In the genomic region with DNA sequence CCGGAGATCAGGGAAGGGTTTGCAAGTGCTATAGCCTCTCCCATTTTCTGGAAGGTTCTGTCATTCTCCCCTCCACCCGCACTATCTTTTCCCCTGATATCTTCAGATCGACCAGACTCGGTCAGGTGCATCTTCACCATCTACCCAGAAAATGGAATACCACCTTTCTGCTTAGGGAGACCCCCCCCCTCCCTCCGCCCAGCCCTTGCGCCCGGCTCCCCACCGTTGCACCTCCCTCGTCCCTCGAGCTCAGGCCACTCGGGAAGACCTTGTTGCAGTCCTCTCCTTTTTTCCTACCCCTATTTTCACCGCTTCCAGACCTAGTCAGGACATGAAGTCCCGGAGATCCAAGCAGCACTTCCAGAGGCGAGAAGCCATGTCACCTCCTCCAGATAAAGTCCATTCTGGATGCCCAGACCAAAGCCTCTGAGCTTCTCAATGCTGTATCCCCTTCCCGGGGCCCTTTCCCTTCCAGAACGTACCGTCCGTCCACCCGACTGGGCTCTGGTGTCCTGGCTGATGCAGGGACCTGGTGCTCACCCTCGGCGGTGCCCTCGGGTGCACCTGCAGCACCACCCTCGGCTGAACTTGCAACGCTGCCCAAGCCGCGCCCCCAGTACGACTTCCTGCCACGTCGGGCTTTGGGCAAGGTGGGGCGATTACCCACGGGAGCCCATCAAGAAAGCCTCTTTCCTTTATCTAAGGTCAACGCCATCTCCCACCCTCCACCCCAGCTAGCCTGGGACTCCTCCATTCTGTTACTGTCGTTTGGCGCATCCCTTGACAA, we compare ENCODE assay signal across 8 mouse cellular contexts. TPM values are rescaled to one million over a fixed set of nuclear protein-coding genes. Genes with fewer than 3 reads are reported as not detected.
DNase-seq lines count a peak whose midpoint lies in the region; ATAC-seq and TF ChIP-seq lines count a peak whose summit lies in the region.

Gene Slc35c1 (minus strand): TSS at position 618 of the 787 bp plus-strand sequence.

- H3K36me3 ChIP-seq in E14TG2a.4 (ENCODE audit: insufficient read depth, low read length): peaks cover 14% of the 10 kb centered on the region
- H3K36me3 ChIP-seq in forebrain, embryonic 12.5 days (replicated peaks): no peaks in the 10 kb centered on the region
- H3K36me3 ChIP-seq in hindbrain, embryonic 13.5 days: no peaks in the 10 kb centered on the region
- H3K36me3 ChIP-seq in macrophage (ENCODE audit: inconsistent target): no peaks in the 10 kb centered on the region

- H3K27ac ChIP-seq in forebrain, embryonic 12.5 days: no peak within 1 kb of the TSS
- peak within 1 kb of the TSS; percentile 74 for H3K27ac ChIP-seq in hindbrain, embryonic 13.5 days
- peak within 1 kb of the TSS; percentile 87 for H3K27ac ChIP-seq in macrophage

- H3K9me3 ChIP-seq in E14TG2a.4 (ENCODE audit: low read length): no peaks in the 10 kb centered on the region
- H3K9me3 ChIP-seq in forebrain, embryonic 12.5 days: no peaks in the 10 kb centered on the region
- H3K9me3 ChIP-seq in hindbrain, embryonic 13.5 days: no peaks in the 10 kb centered on the region

- H3K9ac ChIP-seq in forebrain, embryonic 12.5 days: peak within 1 kb of the TSS; percentile 61
- H3K9ac ChIP-seq in hindbrain, embryonic 13.5 days: peak within 1 kb of the TSS; percentile 80

- H3K4me3 ChIP-seq in E14TG2a.4 (replicated peaks; ENCODE audit: low read length) (peak within 1 kb of the TSS; percentile 87), macrophage (ENCODE audit: inconsistent target) (peak within 1 kb of the TSS; percentile 77)
- peak within 1 kb of the TSS; percentile 75 for H3K4me3 ChIP-seq in forebrain, embryonic 12.5 days (replicated peaks)
- peak within 1 kb of the TSS; percentile 67 for H3K4me3 ChIP-seq in hindbrain, embryonic 13.5 days

- H3K79me2 ChIP-seq in macrophage (ENCODE audit: inconsistent target): peaks cover 41% of the 10 kb centered on the region

- 2% methylated on average over 34 of the region's 34 CpGs for WGBS in forebrain, embryonic 12.5 days
- under 1% methylated on average over 34 of the region's 34 CpGs for WGBS in hindbrain, embryonic 13.5 days
- 7% methylated on average over 30 of the region's 34 CpGs for WGBS in macrophage (ENCODE audit: missing documents)

- ATAC-seq in forebrain, embryonic 12.5 days (ENCODE audit: low FRiP score): peak; percentile 30; the same call in 1 of the 2 replicates
- ATAC-seq in hindbrain, embryonic 13.5 days (ENCODE audit: low FRiP score): peak; percentile 41; the same call in 1 of the 2 replicates

- peak within 1 kb of the TSS; percentile 74 for H3K4me2 ChIP-seq in forebrain, embryonic 12.5 days
- H3K4me2 ChIP-seq in hindbrain, embryonic 13.5 days: peak within 1 kb of the TSS; percentile 96

- no peak for DNase-seq in adrenal gland, adult 8-10 months
- peak in 1 of 2 experiments; percentile 40 for DNase-seq in left cerebral cortex, postnatal 10 days (ENCODE audit: extremely low spot score in 1 of 2, low spot score in 2 of 2)
- peak; percentile 80 to 82 for DNase-seq in spleen, postnatal 36 days (ENCODE audit: low spot score in 2 of 2)
- no peak for DNase-seq in ovary, postnatal 10 days (ENCODE audit: low spot score)

- peaks cover 48% of the 10 kb centered on the region for H3K4me1 ChIP-seq in E14TG2a.4 (replicated peaks; ENCODE audit: low read depth, low read length)
- H3K4me1 ChIP-seq in forebrain, embryonic 12.5 days: peaks cover 42% of the 10 kb centered on the region
- H3K4me1 ChIP-seq in hindbrain, embryonic 13.5 days (replicated peaks): peaks cover 49% of the 10 kb centered on the region

- H3K27me3 ChIP-seq in E14TG2a.4 (ENCODE audit: insufficient read depth, low read length): peaks cover 59% of the 10 kb centered on the region
- H3K27me3 ChIP-seq in forebrain, embryonic 12.5 days: peaks cover 30% of the 10 kb centered on the region
- peaks cover 29% of the 10 kb centered on the region for H3K27me3 ChIP-seq in hindbrain, embryonic 13.5 days

- intact Hi-C loops in left cerebral cortex, postnatal 10 days (cut with DNase I): no loop called here

- TF ChIP-seq CTCF in E14TG2a.4 (conservative IDR thresholded peaks at IDR 0.05; ENCODE audit: low read length): no peak

RNA-seq across cellular contexts. Expression of gene Slc35c1, which starts in this region (rescaled TPM):
- 10 to 100 TPM; 15.7 to 24.0 (median 19.6) TPM for total RNA-seq in adrenal gland, adult 8-10 months (2022)
- polyA plus RNA-seq in forebrain, embryonic 12.5 days (2016; fragmentation: Nextera tagmentation; extraction: Ambion mirVana): 9.5 and 10.0 TPM in 2 replicates
- 10.5 and 12.0 TPM in 2 replicates for polyA plus RNA-seq in hindbrain, embryonic 13.5 days (2015; fragmentation: Nextera tagmentation; extraction: Ambion mirVana)
- 10 to 100 TPM; 22.2 to 24.2 TPM for total RNA-seq in left cerebral cortex, postnatal 10 days (2021)
- total RNA-seq in macrophage (2018; cell fraction: chromatin; rRNA removed): 1 to 10 TPM in 23 of 26 experiments, under 1 TPM in 3; 0.76 to 7.5 (median 2.0) TPM
- total RNA-seq in macrophage (2018; cell fraction: cytosol; rRNA removed): 10 to 100 TPM in 24 of 26 experiments, 1 to 10 TPM in 2; 7.2 to 28.0 (median 20.0) TPM
- 10 to 100 TPM in 19 of 26 experiments, 1 to 10 TPM in 7; 3.1 to 30.6 (median 15.6) TPM for total RNA-seq in macrophage (2018; cell fraction: nucleus; rRNA removed)
- 19.5 to 23.8 TPM (median 21.6 TPM) in 3 replicates for polyA plus RNA-seq in macrophage (2018)

Comparison
In these comparisons a context has a peak if more than half of its experiments do, and no peak if none do; other contexts are left out.
1. DNase-seq: peak in spleen, postnatal 36 days (2 of 2); none in adrenal gland, adult 8-10 months (single experiment) and ovary, postnatal 10 days (single experiment).
2. Peak in every context shown above with its lines, with median percentiles within 50 percentile points of each other: H3K4me3 ChIP-seq.